Mouse (Mus musculus): ENCODE results near the gene Klrg1.

Klrg1 gene

DNA sequence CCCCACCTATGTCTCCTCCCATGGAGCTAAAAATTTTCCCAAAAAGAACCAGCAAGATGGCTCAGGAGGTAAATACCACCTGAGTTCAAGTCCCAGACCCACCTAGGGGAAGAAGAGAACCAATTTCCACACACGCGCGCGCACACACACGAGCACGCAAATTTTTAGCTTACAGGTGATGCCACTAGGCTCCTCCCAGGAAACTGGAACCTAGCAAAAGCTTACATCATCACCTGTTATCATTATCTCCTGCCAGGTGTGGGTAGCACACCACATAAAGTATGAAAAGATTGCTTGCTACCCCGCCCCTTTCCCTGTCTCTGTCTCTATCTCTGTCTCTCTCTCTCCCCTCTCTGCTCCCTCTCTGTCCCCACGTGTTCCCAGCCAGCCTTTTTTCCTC is 10.4 kb upstream of the Klrg1 start:
- DNase-seq (ENCODE audit: low read depth, low spot score), result no peak

DNA sequence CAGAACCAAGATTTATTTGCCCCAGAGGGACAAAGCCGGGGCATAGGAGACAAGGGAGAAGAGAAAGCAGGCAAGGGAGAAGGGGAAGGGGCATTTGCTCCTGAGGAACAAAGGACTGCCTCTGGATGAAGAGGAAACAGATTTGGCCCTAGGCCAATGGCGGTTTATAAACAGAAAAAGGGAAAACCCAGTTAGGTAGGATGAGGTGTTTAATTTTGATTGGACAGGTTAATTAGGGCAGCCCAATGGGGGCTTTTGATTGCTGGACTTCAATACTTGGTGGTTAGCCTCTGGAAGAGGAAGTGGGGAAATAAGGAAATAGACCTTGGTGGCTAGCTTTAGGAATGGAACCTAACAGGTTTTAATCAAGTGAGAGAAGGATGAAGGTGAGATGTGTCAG is 9.5 kb upstream of the Klrg1 start:
- no peak for DNase-seq (ENCODE audit: low read depth, low spot score)

DNA sequence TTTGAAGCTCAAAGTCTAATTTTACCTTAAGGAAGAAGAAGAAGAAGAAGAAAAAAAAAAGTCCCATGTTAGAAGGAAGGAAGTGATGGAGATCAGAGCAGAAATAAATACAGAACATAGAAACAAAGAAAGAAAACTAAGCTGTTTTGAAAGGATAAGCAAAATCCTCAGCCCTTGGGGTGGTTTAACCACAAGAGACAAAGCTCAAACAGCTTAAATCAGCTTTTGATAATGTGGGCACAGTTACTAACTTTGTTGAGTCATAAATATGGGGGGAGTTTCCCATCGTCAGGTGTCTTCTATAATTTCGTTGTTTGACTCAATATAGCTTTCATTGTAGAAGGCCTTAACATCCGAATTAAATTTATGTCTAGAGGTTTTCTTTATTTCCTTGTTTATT is 9.1 kb upstream of the Klrg1 start:
- DNase-seq (ENCODE audit: low read depth, low spot score), result no peak

DNA sequence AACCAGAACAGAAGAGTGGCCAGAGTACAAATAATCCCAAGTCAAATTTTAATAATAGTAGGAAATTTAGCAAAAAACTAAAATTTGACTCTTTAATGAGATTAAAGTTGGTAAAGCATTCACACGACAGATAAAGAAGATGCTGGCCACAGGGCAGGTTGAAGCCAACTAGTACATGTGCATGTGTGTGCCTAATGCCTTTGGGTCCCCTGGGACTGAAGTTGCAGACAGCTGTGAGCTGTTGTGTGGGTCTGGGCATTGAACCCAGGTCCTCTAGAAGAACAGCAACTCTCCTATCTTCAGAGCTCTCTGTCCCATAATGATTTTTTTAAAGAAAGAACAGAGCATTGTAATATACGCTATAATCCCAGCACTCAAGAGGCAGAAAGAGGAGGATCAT is 8.6 kb upstream of the Klrg1 start:
- no peak for DNase-seq (ENCODE audit: low read depth, low spot score)

DNA sequence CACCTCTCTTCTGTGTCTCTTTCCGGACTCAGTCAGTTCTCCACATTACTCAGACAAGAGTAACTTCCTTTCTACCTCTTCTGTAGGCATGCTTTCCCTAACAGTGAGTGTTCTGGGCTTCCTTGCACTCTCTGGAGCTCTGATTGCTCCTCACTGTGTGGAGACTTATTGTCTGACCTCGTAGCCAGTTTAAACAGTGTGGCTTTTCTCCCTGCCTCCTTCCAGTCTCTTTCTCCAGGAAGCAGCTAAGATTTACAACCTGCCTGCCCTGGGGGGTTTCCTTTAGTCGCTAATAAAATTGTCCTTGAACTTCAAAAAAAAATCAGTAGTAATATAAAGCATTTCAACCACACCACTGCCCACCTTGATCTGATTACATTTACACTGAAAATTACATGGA is 7.6 kb upstream of the Klrg1 start:
- peak; percentile 90 for DNase-seq (ENCODE audit: low read depth, low spot score)

DNA sequence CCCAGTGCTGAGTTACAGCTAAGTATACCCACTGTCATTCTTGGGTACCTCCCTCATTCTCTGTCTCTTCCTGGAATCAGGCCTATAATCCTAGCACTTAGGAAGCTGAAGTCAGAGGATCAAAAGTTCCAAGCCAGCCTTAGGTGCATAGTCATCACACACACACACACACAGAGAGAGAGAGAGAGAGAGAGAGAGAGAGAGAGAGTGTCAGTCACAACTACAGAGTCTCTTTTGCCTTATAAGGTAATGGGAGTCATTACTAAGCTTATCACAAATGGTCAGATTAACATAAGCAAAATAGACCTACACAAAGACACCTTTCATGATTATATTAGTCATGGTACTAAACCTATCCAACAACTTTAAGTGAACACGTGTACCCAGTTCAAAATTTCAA is 6.6 kb upstream of the Klrg1 start:
- DNase-seq (ENCODE audit: low read depth, low spot score), result no peak

DNA sequence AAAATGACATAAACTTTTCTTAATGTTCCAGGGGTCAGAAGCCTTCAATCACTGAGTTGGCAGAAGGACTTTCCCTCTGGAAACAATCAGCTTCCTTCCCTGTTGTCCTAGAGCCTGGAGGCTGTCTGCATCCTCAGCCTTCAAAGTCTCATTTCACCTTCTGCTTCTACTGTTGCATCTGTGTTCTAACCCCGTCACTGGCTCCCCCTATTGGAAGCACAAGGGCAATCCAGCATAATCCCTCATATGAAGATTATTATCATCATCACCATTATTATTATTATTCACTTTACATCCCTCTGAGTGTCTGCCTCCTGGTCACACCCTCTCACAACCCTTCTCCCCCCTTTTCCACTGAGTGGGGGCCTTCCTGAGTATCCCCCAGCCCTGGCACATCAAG is 5.6 kb upstream of the Klrg1 start:
- no peak for DNase-seq (ENCODE audit: low read depth, low spot score)

DNA sequence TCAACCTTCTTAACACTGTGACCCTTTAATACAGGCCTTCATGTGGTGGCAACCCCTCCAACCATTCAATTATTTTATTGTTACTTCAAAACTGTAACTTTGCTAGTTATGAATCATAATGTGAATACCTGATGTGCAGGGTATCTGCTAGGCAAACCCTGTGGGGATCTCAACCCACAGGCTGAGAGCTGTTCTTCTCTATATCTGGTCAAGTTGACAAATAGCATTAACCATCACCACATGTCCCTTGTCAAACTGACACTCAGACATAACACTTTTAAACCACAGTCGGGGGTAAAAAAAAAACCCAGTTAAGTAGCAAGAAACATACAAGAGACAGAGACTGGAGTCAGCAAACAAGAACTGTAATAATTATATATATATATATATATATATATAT is 2.1 kb upstream of the Klrg1 start:
- DNase-seq (ENCODE audit: low read depth, low spot score), result no peak

DNA sequence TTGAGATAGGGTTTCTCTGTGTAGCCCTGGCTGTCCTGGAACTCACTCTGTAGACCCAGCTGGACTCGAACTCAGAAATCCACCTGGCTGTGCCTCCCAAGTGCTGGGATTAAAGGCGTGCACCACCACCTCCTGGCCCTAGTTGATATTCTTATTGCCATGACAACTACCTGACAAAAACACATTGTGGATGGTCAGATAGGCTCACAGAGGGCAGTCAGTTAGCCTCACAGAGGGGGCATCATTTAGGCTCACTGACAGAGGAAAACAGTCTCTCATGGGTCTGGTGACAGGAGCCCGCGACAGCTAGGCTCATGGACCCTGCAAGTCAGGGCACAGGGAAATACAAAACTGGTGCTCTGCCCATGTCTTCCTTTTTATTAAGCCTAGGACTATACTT is 1.6 kb upstream of the Klrg1 start:
- no peak for DNase-seq (ENCODE audit: low read depth, low spot score)

DNA sequence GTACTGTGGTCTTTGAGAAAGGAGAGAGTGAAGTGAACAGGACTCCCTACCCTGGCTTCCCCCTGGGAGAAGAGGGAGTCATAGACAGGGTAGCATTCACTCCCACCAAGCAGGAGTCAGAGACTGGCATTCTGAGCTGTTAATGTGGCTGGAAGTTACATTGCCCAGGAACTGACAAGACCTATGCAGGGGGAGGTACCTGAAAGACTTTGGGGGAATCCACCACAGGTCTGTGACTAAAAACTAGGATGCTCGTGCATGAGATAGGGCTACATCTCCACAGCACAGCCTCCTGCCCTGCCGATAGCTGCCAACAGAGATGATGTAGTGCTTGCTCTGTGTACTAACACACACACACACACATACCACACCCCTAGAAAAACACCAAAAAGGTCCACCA is 747 bp upstream of the Klrg1 start:
- DNase-seq (ENCODE audit: low read depth, low spot score), result no peak

DNA sequence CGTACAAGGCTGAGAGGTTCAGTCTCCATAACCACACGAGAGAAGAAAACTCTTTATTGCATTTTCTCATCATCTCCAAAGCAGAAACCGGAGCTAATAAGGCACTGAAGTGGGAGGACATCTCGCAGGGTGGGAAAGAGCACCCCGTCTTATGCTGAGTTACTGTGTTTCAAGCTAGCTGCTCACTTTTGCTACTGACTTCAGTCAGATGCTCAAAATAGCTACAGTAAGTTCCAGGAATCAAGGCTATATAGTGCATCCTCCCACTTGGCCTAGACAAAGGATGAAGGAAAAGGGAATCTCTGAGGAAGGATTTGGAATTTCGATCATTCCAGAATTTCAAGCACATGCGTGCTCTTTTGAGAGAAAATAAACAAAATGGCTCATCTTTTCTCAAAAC is 6.1 kb downstream of the Klrg1 start:
- no peak for DNase-seq (ENCODE audit: low read depth, low spot score)

DNA sequence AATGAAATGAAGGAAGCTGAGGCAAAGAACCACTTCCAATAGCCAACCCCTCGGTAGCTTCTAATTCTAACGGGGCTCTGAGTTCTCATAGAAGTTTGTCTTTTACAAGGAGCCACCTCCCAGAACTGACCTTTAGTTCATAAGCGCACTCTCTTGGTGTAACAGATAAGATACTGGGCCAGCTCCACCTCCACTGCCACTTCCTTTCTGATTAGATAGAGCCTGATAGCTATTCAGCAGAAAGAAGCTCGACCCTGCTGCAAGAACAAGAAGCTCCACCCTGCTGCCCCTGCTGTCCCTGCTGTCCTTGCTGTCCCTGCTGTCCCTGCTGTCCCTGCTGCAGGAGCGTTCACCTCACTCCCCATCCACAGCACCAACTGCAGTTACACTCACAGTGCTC is 8.1 kb downstream of the Klrg1 start:
- no peak for DNase-seq (ENCODE audit: low read depth, low spot score)

DNA sequence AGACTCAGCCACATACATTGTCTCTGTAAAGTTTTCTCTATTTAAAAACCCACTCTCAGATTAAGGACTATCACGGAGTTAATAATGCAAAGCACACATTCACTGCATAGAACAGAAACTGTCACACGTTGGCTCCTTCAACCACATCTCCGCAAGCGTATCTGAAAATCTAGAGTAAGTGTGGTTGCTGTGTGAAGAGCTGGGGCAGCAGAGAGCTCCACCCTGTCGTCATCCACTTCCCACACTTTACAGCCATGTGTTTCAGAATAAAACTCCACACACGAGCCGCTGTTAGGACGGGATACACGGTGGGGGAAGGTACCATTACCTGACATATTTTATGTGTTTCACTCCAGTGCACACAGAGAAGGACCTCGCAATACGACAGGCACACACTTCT is 12.5 kb downstream of the Klrg1 start:
- DNase-seq (ENCODE audit: low read depth, low spot score), result no peak

DNA sequence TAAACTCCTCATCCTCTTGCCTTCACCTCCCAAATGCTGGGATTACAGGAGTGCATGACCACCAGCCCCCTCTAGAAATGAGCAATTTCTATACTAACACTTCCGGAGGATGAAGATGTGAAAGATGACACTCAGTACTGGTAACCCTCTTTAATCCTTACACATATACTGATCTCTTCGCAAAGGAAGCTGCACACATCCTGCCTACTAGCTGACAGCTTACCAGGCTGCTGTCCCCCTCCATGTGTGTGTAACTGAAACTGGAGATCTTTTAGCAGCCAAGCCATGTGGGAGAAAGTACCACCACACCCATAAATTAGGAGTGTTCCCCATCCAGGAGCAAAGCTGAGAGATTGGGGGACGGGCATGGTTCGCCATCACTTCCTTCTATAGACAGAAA is 13.5 kb downstream of the Klrg1 start:
- no peak for DNase-seq (ENCODE audit: low read depth, low spot score)

DNA sequence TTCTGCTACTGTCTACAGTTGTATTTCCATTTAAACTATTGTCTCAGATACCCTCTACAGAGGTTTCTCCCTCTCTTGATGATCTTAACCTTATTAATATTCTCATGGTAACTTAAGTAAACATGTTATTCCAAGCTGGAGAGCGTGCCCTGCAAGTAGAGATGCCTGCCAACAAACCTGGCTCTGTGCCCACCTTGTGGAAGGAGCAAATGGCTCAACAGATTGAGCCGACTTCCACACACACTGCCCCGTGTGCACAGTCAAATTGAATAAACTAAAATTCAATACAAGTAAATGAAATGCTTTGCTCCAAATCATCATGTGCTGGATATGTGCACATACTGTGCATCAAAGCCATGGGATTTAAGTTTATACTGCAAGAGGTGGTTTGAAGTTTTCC is 14.1 kb downstream of the Klrg1 start:
- no peak for DNase-seq (ENCODE audit: low read depth, low spot score)

DNA sequence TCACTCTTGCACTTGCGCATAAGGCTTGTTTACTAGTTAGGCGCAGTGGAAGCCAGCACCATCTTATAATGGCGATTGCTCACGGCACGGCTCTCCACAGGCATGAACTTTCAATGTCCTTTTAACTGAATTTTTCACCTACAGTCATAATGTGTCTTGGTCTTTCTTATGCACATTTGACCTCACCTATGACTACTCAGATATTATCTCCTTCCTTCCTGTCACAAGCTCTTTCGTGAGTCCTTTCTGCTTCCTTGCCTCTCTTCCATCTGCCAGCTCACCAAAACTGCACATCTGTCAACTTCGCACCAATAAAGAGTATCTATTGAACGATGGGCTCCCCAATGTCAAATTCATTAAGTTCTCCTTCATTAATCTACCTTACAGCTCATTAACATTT is 20.1 kb downstream of the Klrg1 start:
- no peak for DNase-seq (ENCODE audit: low read depth, low spot score)

DNA sequence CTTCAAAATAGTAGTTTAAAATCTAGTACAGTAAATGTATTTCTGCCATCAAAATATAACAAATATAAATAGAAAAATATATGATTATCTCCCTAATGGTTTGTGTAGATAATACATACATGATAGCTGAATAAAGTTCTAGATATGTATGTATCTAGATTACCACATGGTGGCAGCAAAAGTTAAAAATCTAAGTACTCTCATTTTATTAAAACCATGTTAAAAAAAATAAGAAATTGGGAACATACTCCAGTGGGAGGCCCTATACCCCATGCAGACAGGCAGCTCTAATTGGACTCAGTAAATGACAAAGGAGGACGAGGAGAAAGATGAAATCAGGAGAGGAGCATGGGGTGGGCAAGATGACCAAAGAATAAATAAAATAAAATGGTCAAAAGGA is 30.5 kb downstream of the Klrg1 start:
- no peak for DNase-seq (ENCODE audit: low read depth, low spot score)

DNA sequence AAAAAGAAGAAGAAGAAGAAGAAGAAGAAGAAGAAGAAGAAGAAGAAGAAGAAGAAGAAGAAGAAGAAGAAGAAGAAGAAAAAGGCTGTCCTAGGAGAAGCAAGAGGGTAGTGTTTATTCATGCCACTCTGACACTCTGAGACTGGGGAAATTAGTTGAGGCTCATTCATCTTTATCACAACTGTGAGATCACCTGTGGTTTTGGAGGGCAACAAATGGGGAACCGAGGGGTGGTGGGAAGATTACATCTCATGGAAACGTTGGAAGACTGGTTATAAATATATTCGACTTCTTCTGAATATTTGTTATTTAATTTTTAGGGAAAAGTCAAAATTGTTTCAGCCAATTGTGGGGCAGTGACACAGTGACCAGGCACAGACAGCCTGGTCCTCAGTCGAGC is 32.6 kb downstream of the Klrg1 start:
- DNase-seq (ENCODE audit: low read depth, low spot score), result no peak
